Mouse (Mus musculus): Measurements from ENCODE around the gene 2410004B18Rik.
A peak's percentile ranks its signal among the peaks of the same experiment; 100 is the strongest.
"Not testable (repeated sequence)": the region's sequence is repeated elsewhere in the genome, so short reads cannot be mapped to it uniquely, and the experiment has no call there.

The 2410004B18Rik gene

DNA sequence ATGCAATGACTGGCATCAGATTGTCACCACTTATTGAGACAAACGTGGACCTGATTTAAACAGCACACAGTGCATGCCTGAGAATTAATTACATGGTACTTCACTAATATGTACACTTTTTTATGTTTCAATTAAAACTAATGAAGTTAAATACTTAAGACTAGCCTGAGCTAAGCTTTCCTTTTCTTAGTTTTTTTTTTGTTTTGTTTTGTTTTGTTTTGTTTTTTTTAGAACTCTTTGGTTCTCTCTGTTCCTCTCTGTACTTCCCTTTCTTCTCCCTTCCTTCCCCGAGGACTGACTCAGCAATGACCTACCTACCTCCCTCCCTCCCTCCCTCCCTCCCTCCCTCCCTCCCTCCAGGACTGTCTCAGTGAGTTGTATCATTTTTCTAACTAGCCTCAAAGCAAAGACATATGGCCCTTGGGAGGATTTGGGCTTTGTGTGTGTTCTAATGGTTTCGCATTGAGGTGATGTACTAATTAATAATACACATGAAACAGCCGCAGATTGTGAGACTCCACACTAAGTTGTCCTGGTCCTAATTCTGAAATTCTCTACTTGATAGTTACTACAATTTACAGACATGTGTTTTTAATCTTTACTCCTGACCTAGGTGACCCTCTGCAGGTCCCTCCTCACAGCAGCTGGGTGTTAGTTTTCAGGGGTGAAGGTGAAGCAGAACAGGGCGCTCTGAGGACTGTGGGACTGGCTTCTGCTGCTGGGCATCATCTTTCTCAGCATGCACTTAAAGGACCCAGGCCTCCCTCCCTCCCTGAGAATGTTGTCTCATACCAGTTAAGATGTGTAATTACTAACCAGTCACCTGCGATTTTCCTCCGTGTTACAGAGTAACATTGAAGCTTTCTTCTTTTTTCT is 8.1 kb upstream of the 2410004B18Rik start:
- no peak for DNase-seq

DNA sequence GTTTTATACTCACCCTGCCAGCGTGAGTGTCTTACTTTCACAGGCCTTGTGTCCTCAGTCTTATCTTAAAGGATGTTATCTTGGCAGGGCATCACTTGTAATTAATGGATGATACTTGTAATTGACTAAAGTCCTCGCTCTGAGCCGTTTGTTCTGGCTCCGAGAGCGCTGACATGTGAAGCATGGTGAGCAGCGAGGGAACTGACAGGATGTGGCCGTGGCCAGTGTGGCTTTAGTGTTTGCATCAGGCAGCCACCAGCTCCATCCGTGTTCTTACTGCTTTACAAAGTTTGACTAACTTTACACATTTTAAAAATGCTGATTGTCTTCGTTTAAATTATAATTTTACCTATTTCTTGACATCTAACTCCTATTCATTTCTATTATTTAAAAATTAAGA is 4.0 kb upstream of the 2410004B18Rik start:
- no peak for DNase-seq

DNA sequence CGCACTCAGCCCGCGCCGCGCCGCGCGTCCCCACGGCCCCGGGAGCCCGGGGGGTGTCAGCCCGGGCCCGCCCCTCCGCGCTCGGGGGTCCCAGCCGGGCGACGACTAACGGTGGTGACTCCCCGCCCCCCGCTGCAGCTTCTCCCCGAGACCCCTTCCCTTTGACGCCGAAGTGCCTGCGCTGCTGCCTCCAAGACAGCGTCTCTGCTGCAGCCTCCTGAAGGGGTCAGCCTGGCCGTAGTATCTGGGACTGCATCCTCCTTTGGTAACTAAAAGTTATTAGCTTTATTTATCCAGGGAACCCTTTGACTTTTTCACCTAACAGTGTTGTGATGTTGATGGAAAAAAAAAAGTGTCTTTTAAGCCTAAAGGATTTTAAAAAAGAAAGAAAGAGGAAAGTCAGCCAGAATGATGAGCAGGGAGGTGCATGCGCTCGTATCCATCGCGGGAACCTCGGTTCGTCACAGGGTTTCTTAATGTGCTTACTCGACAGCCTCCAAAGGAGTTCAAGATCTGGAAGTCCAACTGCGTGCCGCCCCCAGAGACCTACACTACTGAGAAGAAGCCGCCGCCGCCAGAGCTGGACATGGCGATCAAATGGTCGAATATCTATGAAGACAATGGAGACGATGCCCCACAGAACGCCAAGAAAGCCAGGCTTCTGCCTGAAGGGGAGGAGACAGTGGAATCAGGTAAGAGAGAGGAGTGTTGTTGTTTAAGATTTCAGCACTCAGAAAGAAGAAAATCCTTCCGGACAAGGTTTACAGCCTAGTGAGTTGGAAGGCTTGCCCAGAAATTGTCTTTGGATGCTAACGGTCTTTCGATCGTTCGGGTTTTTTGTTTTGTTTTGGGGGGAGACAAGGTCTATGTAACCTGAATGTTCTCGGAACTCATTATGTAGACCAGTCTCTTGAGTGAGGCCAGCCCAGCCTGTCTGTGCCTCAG is 863 bp downstream of the 2410004B18Rik start:
- DNase-seq = peak; percentile 21

DNA sequence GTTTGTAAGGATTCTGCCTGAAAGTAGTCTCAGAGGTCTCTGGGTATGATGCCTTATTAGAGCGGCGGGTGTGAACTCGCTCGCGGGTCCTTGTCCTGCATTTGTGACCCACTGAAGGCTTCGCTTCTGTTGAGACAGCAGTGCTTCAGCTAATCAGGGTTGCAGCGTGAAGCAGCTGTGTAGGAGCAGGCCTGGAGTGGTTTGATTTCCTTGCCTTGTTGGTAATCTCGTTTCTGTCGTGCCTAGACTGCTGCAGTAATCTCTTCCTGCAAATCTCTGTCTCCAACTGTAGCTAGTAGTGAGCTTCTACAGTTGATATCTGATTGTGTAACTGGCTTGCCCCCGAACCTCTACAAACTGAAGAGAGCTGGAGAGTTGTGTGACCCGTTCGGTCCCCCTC is 1.6 kb downstream of the 2410004B18Rik start:
- DNase-seq = no peak

DNA sequence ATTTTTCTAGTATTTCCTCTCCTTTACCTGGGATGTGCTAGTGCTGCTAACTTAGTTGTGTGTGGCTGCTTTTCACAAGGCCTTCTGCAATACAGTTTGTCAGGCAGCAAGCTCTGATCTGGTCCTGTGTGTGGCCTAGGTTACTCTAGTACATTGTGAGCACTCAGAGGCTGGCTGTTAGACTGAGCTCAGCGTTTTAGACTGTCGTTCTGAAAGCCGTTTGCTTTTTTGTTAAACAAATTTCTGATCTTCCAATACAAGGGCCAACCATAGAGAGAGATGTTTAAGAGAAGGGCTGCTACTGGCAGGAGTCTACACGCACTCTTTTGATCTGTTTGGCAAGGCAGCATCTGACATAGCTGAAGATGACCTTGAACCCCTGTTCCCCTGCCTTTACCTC is 2.2 kb downstream of the 2410004B18Rik start:
- no peak for DNase-seq

DNA sequence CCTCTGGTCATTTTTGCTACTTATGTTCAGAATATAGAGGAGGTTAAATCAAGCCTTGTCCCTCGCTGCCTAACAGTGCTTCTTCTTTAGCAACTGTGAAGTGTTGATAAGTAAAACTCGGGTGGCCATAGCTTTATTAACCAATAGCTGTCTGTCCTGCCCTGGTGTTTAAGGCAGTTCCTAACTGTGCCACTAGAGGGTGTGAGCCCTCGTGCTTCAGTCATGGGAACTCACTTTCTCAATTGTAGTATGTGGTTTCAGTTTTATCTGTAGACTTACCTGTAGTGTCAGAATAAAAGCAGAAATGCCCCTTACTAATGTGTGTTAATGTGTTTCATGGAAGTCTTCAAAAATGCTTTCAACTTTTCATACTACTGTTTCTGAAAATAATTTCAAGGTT is 4.2 kb downstream of the 2410004B18Rik start:
- peak; percentile 64 for DNase-seq

DNA sequence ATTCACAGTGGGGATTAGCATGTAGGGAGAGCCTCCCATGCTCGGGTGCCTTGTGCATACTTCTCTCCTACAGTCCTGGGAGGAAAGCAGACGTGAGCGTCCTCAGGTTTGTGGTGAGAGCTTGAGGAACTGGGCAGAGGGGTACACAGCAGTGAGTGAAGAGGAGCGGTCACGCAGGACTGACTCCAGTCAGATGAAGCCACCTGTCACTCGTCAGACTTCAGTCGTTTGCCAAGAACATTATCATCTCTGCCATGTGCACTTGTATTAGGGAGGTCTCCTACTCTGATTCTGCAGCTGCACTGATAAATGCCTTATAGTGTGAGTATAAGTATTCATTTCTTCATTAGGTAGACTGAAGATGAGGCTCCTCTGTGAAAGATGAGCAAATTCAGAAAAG is 6.5 kb downstream of the 2410004B18Rik start:
- DNase-seq = no peak

DNA sequence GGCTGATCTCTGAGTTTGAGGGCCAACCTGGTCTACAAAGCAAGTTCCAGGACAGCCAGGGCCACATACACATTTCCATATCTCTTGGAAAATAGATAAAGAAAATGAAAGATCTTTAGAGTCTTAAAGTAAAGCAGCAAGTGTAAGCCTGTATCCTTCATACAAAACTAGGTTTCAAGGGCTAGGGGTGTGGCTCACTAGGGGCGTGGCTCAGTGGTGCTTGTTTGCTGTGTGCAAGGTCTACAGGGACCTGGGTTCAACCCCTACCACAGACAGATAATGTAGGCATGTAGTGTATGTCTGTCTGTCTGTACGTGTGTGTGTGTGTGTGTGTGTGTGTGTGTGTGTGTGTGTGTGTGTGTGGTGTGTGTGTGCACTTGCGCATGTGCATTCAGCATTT is 8.1 kb downstream of the 2410004B18Rik start:
- DNase-seq = no peak

DNA sequence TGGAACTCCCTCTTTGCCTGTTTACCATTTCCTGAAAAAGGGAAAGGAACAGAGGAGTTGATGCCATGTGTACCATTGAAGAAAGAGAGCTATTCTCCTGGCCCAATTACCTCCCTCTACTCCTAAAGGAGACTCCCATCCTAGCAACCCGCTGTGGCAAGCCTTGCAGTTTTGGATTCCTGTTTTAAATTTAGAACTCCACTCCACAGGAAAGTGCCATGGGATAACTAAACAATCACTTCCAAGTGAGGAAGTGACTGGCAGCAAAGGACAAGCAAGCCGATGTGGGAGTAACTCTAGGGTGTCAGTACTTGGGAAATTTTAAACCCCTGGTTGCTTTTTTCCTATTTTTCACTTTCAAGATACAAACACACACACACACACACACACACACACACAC is 8.8 kb downstream of the 2410004B18Rik start:
- DNase-seq = no peak

DNA sequence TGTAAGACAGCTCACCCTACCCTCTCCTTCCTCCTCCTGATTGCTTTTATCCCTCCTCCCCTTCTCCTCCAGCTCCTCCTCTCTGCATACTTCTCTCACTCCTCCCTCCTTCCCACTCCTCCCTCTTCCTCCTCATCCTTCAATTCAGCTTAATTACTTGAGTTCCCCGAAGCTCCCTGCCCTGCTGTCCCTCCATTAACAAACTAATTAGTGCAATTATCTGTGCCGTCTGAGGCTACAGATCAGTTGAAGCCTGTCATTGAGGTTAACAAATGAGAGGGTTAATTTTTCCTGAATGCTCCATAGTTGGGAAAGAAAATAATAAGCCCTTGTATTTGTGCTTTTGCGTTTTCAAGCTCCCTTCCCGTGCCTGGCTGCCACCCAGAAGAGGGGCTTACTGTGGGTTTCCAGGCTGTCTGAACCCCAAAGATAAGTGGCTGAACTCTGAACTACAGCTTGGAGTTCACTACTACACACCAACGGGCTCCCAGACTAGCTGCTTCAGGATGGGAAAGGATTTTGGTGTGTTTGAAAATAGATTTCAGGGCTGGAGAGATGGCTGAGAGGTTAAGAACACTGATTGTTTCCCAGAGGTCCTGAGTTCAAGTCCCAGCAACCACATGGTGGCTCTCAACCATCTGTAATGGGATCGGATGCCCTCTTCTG is 9.9 kb downstream of the 2410004B18Rik start:
- DNase-seq = no peak

DNA sequence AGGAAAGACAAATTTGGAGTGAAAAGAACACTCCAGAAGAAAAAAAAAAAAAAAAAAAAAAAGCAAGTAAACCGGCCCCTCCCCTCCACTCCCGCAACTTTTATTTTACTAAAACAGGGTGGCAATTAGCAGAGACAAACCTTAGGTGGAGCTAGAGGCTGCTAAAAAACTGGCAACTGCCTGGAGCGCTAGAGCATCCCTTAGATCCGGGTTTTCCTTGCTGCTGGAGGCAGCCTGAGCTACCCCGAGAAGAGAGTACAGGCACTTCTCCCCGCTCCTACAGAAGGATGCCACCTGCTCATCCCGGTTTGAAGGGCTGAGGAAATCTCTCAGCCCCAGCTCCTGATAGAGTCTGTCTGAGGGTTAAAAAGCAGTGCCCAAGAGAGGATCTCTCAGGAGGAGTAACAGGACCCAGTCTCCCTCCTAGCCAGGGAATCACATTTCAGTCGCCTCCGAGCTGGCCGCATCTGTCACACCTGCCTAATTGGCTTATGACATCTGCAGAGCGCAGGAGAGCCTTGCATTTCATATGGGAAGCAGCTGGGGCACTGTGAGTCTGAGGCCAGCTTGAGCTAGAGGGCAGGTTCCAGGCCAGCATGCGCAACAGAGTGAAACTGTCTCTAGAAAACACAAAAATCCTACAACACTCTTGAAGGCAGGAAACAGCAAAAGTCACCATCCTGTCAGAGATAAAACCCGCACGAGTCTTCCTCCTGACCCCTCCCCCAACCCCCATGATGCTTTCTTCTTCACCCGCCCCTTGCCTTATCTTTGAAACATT is 12.4 kb downstream of the 2410004B18Rik start:
- DNase-seq = peak; percentile 43

DNA sequence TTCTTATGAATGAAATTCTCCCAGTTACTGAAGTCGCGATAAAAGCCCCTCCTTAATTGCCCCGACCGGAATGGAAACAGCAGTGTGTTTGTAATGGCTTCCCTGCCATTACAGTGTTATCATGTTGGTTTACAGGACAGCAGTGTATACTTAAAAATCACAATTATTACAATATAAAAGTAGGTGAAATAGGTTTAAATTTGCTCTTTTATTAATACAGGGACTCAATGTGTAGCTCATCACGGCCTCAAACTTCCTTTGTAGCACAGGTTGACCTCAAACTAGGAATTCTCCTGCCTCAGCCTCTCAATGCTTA is 13.0 kb downstream of the 2410004B18Rik start:
- DNase-seq = no peak

DNA sequence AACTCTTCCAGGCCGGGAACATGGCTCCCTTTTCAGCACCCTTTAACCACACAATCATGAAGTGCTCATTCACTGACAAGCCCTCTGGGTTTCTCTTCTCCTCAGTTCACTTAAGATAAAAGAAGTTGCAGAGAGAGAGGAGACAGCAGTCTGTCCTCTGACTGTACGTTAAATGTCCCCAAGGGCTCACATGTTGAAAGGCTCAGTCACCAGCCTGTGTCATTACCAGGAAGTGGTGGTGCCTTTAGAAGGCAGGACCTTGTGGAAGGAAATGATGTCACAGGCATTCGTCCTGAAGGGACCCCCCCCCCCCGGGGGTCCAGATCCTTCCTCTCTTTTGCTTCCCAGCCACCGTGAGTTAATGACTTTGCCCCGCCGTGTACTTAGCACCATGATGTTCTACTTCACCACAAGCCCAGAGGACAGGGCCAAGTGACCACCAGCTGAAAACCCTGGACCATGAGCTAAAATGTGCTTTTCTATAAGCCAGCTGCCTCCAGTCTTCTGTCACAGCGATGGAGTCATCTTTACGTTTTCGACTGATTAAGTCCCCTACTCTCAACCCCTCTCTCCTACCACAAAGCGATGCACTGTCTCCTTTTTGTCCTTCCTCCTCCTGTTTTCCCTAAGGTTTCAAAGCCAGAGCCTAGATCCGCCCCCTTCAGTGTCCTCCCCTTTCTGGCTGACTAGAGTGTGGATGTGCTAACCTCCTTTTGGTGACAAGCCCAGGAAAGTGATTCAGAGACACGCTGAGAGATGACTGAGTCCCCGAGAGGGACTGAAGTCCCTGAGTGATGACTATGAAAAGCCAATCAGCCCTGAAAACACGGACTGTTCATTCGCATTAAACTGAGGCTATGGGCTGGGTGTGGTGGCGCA is 13.7 kb downstream of the 2410004B18Rik start:
- no peak for DNase-seq

DNA sequence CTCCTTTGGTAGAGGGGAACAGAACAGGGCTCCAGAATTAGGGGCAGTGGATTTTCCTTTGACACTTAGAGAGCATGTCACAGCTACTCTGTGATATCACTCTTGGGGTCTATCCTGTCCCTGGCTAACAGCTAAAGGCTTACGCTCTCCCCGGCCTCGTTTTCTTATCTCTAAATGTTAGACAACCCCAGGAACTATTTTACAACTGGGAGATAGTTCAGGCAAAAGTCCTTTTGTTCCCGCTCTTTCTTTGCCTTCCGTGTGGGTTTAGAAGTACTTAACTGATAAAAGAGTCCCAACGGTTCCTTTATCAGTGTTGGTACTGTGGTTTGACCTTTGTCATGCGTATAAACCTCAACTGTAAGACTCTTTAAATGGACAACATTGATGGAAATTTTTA is 15.1 kb downstream of the 2410004B18Rik start:
- no peak for DNase-seq

DNA sequence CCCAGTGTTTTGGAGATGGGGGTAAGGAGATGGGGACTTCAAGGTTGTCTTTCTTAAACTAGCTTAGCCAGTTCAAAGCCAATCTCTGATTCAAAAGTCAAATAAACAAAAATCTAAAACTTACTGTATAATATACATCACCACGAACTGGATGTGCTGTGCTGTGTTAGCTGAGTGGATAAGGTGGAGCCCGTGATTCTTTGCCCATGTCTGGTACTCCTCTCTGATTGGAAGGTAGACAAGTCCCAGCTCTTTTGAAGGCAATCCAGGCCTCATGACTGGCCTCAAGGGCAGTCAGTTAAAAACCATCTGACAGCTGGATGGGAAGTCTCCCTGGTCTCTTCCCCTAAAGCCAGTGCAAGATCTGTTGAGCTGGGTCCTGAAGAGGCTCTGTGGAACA is 15.6 kb downstream of the 2410004B18Rik start:
- no peak for DNase-seq

DNA sequence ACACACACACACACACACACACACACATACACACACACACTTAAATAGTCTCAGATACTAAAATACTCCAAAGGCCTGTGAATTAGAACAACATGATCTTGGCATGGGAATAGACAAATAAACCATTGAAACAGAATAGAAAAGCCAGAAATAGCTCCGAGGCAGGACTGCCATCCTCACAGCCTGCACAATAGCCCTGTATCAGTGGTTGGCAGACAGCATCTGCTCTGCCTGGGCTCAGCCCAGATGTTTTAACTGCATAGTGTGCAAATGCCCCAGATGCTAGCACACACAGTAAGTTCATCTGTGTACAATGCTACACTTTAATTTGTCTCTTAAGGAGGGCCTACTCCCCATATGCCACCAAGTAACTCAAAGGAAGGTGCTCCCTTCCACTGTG is 22.0 kb downstream of the 2410004B18Rik start:
- DNase-seq = no peak

DNA sequence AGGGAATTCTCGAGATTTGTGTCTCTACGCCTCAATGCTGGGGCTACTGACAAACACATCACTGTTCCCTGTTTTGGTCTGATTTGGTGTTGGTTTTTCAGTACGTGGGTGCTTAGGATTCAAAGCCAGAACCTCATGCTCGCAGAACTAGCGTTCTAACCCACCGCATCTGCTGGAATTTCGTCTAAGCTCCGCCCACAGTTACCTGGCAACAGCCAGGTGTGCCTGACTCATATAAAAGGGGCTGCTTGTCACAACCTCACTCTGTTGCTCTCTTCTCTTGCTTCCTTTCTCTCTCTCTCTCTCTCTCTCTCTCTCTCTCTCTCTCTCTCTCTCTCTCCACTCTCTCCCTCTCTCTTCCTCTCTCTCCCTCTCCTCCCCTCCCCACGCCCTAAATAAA is 24.6 kb downstream of the 2410004B18Rik start:
- DNase-seq = no peak

DNA sequence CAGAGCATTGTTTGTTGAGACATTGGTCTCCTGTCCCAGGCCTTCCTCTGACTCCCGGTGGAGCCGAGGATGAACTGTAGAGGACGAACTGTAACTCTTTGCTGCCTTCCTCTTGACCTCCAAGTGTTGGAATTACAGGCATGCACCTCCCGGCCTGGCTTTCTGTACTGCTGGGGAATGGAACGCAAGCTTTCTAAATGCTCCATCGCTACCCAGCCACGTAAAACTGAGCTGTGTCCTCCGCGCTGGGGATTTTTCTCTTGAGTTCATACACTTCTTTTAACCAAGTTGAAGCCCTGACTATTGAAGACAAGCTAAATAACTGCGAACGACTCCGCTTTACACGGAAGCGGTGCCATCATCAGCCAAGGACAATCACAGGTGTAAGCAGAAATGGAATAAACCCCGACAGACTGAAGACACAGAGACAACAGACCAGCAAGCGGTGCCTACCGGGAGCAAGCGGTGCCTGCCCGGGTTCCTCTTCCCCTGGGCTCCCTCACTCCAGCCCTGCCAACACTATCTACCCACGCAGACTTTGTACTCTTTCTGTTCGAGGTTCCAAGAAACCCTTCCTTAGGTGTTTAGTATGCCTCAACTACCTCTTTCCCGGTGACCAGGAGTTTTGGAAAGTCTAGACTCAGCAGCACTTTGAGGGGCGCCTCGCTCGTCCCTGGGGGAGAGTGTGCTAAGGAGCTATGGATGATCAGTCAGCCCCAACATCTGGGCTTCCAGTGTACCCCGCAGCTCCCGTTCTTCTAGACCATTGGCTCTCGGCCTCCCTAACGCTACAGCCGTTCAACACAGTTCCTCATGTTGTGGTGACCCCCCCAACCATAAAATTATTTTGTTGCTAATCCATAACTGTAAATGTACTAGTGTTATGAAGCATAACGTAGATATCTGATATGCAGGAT is 25.5 kb downstream of the 2410004B18Rik start:
- DNase-seq = no peak

DNA sequence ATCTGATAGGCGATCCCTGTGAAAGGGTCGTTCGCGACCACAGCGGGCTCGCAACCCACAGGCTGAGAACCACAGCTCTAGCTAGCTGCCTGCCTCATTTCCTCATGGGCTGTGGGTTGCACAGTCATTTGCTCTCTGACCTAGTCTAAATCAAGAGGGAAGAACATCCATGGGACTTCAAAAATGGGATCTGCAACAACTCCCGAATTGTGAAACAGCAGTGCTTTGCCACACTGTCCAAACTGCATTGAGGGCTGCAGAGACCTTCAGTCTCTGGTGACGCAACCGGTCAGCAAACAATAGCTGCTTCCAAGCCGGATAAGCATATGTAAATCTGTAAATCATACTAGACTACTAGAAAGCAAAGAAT is 26.2 kb downstream of the 2410004B18Rik start:
- DNase-seq = no peak

DNA sequence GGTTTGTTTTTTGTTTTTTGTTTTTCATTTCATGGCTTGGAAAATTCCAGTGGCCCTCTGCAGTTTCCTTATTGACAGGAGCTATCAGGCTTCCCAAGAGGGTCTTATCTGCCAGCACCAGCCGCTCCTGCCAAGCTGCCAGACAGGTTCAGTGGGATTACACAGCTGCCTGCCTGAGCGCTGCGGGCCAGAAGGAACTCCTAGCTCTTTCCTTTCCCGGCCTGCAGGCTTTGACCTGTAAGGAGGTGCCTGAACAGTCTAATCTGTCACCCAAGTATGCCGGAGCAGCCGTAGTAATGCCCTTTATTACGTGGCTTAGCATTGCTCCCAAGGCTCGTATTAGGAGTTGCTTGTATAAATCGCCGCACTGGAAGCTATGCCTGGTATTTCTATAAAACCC is 26.7 kb downstream of the 2410004B18Rik start:
- DNase-seq = no peak

DNA sequence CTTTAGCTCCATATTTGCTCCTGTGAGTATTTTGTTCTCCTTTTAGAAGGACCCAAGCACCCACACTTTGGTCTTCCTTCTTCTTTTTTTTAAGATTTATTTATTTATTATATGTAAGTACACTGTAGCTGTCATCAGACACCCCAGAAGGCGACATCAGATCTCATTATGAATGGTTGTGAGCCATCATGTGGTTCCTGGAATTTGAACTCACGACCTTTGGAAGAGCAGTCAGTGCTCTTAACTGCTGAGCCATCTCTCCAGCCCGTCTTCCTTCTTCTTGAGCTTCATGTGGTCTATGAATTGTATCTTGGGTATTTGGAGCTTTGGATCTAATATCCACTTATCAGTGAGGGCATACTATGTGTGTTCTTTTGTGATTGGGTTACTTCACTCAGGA is 27.8 kb downstream of the 2410004B18Rik start:
- not testable (repeated sequence) for DNase-seq
